Mouse (Mus musculus) stomach, embryonic 16.5 days (tissue): ENCODE data around the gene Pcnx4. TPM values are rescaled to one million over a fixed set of nuclear protein-coding genes. Genes with fewer than 3 reads are reported as not detected.
"Not testable (repeated sequence)": the region's sequence is repeated elsewhere in the genome, so short reads cannot be mapped to it uniquely, and the experiment has no call there.

Source experiments
- ATAC-seq: fragments of 200-750 bp; cut with Nextera tagmentation; 2 replicates; pipeline ENCODE4 v1.8.0; 2017; ENCODE audit warnings: moderate number of reproducible peaks, moderate TSS enrichment; ENCODE audit not compliant: insufficient read depth, low FRiP score
- H3K27ac ChIP-seq: fragments of 300-500 bp; sonication (generic); 2 replicates; pipeline ENCODE4 v1.5.1; 2014; ENCODE audit warnings: low read length
- H3K27me3 ChIP-seq: fragments of 300-500 bp; sonication (generic); 2 replicates; pipeline ENCODE4 v1.6.1; 2014; ENCODE audit warnings: low read length, control low read depth, mixed read lengths; ENCODE audit not compliant: control insufficient read depth, insufficient read depth
- H3K36me3 ChIP-seq: fragments of 300-500 bp; sonication (generic); 2 replicates; pipeline ENCODE4 v1.6.1; 2014; ENCODE audit warnings: low read length; ENCODE audit not compliant: control insufficient read depth, insufficient read depth
- H3K4me1 ChIP-seq: fragments of 300-500 bp; sonication (generic); 2 replicates; pipeline ENCODE4 v1.6.1; 2014; ENCODE audit warnings: low read length, control low read depth, mixed read lengths; ENCODE audit not compliant: control insufficient read depth, insufficient read depth
- H3K4me2 ChIP-seq: fragments of 300-500 bp; sonication (generic); 2 replicates; pipeline ENCODE4 v1.6.1; 2014; ENCODE audit warnings: low read depth, low read length, mixed read lengths
- H3K4me3 ChIP-seq: fragments of 300-500 bp; sonication (generic); replicated peaks from 2 replicates; pipeline ENCODE4 v1.5.1; 2014; ENCODE audit warnings: mild to moderate bottlenecking, low read length
- H3K9ac ChIP-seq: fragments of 300-500 bp; sonication (generic); 2 replicates; pipeline ENCODE4 v1.6.1; 2014; ENCODE audit warnings: low read length
- H3K9me3 ChIP-seq: fragments of 300-500 bp; sonication (generic); replicated peaks from 2 replicates; pipeline ENCODE4 v1.6.1; 2016; ENCODE audit warnings: low read length, control low read depth; ENCODE audit not compliant: control insufficient read depth
- WGBS: fragments of 180-500 bp; shearing (Covaris S2); extraction: QIAGEN DNeasy Blood & Tissue Kit; methylation state at CpG from one replicate; pipeline ENCODE4 v1.1.7; 2014; 5-methylcytosine and 5-hydroxymethylcytosine counted together
- polyA plus RNA-seq: library from polyadenylated mRNA; unstranded; fragments of >200 nt; fragmentation: Nextera tagmentation; extraction: Ambion mirVana; gene quantifications from 2 replicates; pipeline ENCODE4 v1.2.1, GENCODE M21; 2015

Pcnx4 gene
- polyA plus RNA-seq, 1 experiment from 2014 or later = 10.7 TPM

DNA sequence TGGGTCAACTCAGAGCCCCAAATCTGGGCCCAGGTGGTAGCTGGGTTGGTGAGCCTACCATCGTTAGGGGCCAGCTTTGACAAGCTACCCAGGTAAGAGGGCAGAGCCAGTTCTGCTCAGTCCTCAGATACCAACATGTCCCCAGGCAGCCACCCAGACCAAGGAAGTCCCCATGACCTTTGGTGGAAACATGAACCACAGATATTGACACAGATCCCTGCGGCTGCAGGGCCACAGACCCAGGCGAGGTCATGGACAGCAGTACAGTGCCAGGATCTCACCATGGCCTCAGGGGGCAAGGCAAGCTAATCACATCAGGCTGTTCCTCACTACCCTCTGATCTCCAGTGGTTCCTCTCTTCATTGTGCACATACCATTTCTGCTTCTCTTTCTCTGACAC lies 45.8 kb downstream of the Pcnx4 start:
- Histone ChIP-seq H3K4me3 (no peak overlapping the region), H3K4me2 (no peak overlapping the region), H3K4me1 (no peaks in the 10 kb centered on the region), H3K36me3 (no peaks in the 10 kb centered on the region), H3K9ac (no peak overlapping the region), H3K9me3 (no peaks in the 10 kb centered on the region), H3K27me3 (no peaks in the 10 kb centered on the region), H3K27ac (no peak overlapping the region)
- 85% methylated on average over 3 of the region's 3 CpGs for WGBS
- no peak for ATAC-seq

DNA sequence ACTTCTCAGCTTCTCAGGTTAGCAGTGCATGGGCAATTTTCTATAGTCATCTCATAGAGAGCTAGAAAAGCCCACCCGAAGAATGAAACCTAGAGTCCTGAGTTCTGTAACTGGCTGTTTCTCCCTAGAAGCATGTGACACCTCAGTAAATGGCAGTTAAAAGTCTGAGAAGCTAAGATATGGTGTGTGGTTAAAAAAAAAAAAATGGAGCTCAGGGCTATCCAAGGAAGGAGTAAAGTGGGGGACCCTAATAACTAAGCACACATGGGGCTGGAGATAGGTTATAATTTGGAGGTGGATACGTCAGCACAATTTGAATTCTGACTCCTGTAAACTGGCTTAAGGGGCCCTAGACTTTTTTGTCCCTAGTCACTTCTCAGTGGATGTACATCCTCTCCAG lies 46.9 kb downstream of the Pcnx4 start:
- Histone ChIP-seq H3K4me2 (no peak overlapping the region), H3K36me3 (no peaks in the 10 kb centered on the region), H3K4me1 (no peaks in the 10 kb centered on the region), H3K27ac (no peak overlapping the region), H3K4me3 (no peak overlapping the region), H3K9ac (no peak overlapping the region), H3K9me3 (no peaks in the 10 kb centered on the region), H3K27me3 (no peaks in the 10 kb centered on the region)
- no peak for ATAC-seq
- 92% methylated on average over 2 of the region's 2 CpGs for WGBS

DNA sequence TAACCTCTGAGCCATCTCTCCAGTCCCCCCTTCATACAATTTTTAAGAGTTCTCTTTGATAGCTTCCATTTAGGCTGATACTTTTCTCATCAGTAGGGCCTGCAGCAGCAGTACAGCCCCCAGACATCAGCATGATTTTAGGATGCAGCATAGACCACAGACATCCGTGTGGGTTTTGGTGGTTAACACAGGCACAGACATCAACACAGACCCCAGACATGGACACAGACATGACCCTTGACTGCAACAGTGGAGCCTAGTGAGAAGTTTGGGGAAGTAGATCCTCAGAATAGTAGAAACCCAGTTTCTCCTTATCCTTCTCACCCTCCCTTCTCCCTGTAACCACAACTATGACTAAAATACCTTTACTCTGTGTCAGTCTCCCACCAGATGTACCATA lies 49.2 kb downstream of the Pcnx4 start:
- no peak overlapping the region for H3K27ac ChIP-seq
- no peak for ATAC-seq
- H3K4me3 ChIP-seq = no peak overlapping the region
- no peak overlapping the region for H3K9ac ChIP-seq
- no peaks in the 10 kb centered on the region for H3K4me1 ChIP-seq
- H3K4me2 ChIP-seq = no peak overlapping the region
- 85% methylated on average over 1 of the region's 1 CpGs for WGBS
- H3K9me3 ChIP-seq = no peaks in the 10 kb centered on the region
- no peaks in the 10 kb centered on the region for H3K27me3 ChIP-seq
- no peaks in the 10 kb centered on the region for H3K36me3 ChIP-seq

DNA sequence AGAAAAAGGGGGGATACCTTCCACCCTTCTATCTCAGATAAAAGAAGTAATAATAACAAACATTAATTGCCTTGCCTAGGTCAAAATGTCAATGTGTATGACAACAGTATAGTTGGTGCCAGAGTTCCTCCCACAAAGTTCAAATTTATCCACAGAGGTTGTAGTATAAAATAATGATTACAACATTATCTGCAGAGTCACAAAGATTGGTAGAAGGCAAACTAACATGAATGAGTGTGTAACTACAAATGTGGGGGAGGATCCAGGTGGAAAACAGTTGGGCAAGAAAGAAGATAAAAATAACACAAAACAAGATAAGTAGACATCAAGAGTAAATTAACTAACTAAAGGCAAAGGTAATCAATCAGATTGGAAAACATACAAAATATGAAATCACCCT lies 56.8 kb downstream of the Pcnx4 start:
- Histone ChIP-seq H3K27ac (no peak overlapping the region), H3K4me3 (no peak overlapping the region), H3K9ac (no peak overlapping the region), H3K4me2 (no peak overlapping the region), H3K9me3 (no peaks in the 10 kb centered on the region), H3K4me1 (no peaks in the 10 kb centered on the region), H3K36me3 (no peaks in the 10 kb centered on the region), H3K27me3 (no peaks in the 10 kb centered on the region)
- ATAC-seq = no peak

DNA sequence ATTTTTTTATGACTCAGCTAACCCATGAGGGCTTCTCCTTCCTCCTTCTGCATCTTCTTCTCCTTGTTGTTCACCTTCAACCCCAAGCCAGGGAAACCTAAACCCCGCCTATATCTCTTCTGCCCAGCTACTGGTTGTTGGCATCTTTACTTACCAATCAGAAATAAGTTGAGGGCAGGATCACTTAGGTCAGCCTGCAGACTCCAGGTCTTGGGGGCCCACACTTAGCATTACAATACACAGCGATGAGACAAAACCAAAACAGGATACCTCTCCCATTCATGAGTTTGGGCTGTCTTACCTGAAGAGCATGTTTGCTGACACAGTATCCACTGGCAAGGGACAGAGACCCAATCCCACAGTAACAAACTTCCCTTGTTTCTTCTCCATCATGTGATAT lies 57.8 kb downstream of the Pcnx4 start:
- WGBS = 61% methylated on average over 2 of the region's 2 CpGs
- H3K9ac ChIP-seq = no peak overlapping the region

DNA sequence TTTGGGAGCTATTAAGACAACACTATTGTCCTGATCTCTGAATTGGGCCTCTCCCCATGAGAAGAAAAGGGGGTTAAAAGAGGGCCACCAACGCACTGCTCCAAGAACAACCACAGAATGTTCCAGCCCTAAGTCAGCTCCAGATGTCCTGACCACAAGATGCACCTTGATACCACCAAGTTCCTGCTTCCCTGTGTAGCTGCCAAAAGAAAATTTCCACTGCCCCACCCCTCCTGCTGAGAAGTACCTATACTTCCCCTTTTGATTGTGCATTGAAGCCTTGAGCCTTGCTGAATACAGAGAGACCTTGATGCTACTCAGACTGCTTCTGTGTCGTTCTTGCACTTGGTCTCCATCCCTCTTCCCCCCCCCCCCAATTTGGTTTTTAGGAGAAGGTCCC lies 62.5 kb downstream of the Pcnx4 start:
- H3K27me3 ChIP-seq, ATAC-seq, H3K9ac ChIP-seq, H3K4me3 ChIP-seq, H3K36me3 ChIP-seq, H3K4me2 ChIP-seq, H3K9me3 ChIP-seq, H3K27ac ChIP-seq, H3K4me1 ChIP-seq: not testable (repeated sequence)
- 85% methylated on average over 2 of the region's 2 CpGs for WGBS

More for the DNA sequence above, 57.8 kb downstream of the Pcnx4 start:
- H3K4me2 ChIP-seq = no peak overlapping the region
- no peaks in the 10 kb centered on the region for H3K4me1 ChIP-seq
- H3K9me3 ChIP-seq = no peaks in the 10 kb centered on the region
- H3K36me3 ChIP-seq = no peaks in the 10 kb centered on the region
- H3K27me3 ChIP-seq = no peaks in the 10 kb centered on the region
- no peak overlapping the region for H3K4me3 ChIP-seq
- no peak overlapping the region for H3K27ac ChIP-seq
- no peak for ATAC-seq

DNA sequence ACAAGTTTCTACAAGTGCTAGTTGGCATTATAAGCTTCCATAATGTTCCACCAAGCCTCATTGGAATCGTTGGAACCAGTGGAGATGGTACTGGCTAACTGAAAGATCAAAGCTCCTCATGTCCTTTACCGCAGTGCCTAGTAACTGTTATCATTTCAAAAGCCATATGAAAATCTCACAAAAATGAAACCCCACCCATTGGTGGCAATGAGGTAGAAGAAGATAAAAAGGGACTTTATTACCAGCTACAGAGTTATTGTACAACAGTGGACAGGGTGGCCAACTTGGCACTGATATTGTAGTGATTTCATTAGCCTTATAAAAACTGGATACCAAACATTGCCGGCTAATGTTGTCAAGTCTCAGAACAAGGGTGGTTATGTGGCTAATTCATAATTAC lies 75.9 kb downstream of the Pcnx4 start:
- Histone ChIP-seq H3K4me1 (no peaks in the 10 kb centered on the region), H3K27ac (no peak overlapping the region), H3K36me3 (no peaks in the 10 kb centered on the region), H3K4me3 (no peak overlapping the region), H3K4me2 (no peak overlapping the region), H3K9ac (no peak overlapping the region), H3K9me3 (no peaks in the 10 kb centered on the region), H3K27me3 (no peaks in the 10 kb centered on the region)
- ATAC-seq = no peak
- WGBS = 89% methylated on average over 3 of the region's 3 CpGs

DNA sequence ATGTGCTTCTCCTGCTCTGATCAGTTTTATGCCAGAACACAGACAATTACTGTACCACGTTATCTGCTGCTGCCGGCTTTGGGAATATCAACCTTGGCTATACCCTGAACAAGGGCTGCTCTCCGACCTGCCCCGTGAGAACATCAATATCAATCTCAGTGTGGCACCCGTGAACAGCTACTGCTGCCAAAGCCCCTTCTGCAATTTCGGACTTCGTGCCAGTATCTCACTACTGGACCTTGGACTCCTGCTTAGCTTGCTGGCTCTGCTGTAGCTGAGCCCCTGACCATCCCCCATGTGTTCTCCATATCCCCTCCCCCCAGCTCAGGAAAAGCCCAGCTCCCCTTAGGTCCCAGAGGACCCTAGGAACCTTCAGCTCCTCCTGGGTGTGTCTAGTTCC lies 84.7 kb downstream of the Pcnx4 start:
- no peak for ATAC-seq
- Histone ChIP-seq H3K36me3 (no peaks in the 10 kb centered on the region), H3K9ac (no peak overlapping the region), H3K4me2 (no peak overlapping the region), H3K4me1 (no peaks in the 10 kb centered on the region), H3K27me3 (no peaks in the 10 kb centered on the region), H3K27ac (no peak overlapping the region), H3K9me3 (no peaks in the 10 kb centered on the region), H3K4me3 (no peak overlapping the region)
- 88% methylated on average over 7 of the region's 7 CpGs for WGBS

DNA sequence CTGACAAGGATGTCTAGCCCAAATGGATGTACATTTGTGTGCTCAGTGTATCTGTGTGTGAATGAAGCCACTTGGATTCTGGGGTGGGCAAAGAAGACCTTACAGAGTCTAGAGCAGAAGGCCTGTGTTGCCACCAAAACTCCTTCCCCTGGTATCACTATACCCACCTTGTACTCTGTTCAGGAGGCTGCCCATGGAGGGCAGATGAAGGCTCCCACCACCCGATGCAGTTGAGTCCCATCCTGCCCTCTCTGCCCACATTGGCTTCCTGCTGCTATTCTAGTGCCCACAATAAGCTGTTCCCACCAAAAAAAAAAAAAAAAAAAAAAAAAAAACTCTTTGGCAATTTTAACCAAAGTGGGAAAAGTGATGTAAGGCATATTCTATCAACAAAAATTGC lies 85.3 kb downstream of the Pcnx4 start:
- H3K4me2 ChIP-seq = no peak overlapping the region
- H3K4me3 ChIP-seq = no peak overlapping the region
- 73% methylated on average over 1 of the region's 1 CpGs for WGBS
- no peak for ATAC-seq
- no peaks in the 10 kb centered on the region for H3K9me3 ChIP-seq
- H3K27me3 ChIP-seq = no peaks in the 10 kb centered on the region
- no peak overlapping the region for H3K27ac ChIP-seq
- H3K36me3 ChIP-seq = no peaks in the 10 kb centered on the region
- H3K9ac ChIP-seq = no peak overlapping the region
- H3K4me1 ChIP-seq = no peaks in the 10 kb centered on the region

DNA sequence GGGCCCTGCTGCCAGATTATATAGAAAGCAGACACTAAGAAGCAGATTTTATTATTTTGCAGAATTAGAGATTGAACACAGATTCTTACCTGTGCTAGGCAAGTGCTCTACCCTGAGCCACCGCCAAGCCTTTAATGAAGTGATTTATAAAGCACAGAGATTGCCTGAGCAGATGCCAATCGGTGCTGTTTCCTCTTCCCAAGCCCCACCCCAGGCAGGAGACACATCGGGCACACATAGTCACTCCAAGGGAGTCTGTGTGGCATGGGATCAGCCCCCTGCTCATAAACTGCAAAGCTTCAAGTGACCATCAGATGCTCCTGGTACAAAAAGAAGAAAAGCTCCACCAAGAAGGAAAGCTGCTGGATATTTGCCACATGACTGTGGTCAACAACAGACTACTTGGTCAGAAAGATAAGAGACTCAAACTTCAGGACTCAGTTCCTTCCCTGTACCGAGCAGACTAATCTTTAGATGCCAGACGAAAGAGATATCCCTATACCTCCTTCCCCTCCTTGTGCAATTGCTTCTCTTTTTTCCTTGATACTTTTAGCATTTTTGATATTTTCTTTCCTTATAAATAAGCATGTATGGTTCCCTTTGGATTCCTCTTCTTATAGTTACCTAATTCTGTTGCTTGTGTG lies 86.8 kb downstream of the Pcnx4 start:
- Histone ChIP-seq H3K9me3 (no peaks in the 10 kb centered on the region), H3K4me2 (no peak overlapping the region), H3K4me3 (no peak overlapping the region), H3K27ac (no peak overlapping the region), H3K27me3 (no peaks in the 10 kb centered on the region), H3K4me1 (no peaks in the 10 kb centered on the region), H3K36me3 (no peaks in the 10 kb centered on the region), H3K9ac (no peak overlapping the region)
- 73% methylated on average over 5 of the region's 5 CpGs for WGBS
- no peak for ATAC-seq
